Mouse (Mus musculus) lung, embryonic 14.5 days (tissue): ENCODE data around the gene Olah. TPM values are rescaled to one million over a fixed set of nuclear protein-coding genes. Genes with fewer than 3 reads are reported as not detected.

Source experiments
- ATAC-seq: fragments of 200-750 bp; cut with Nextera tagmentation; 2 replicates; pipeline ENCODE4 v1.8.0; 2017; ENCODE audit warnings: mild to moderate bottlenecking, moderate TSS enrichment, moderate library complexity; ENCODE audit not compliant: insufficient read depth
- DNase-seq: peaks from one replicate; pipeline ENCODE4 v3.0.0-alpha.2; 2015
- H3K27ac ChIP-seq: fragments of 300-500 bp; sonication (generic); 2 replicates; pipeline ENCODE4 v1.5.1; 2014; ENCODE audit warnings: low read depth, mild to moderate bottlenecking, moderate library complexity
- H3K27me3 ChIP-seq: fragments of 300-500 bp; sonication (generic); 2 replicates; pipeline ENCODE4 v1.6.1; 2014; ENCODE audit warnings: low read length, control low read depth; ENCODE audit not compliant: insufficient read depth
- H3K36me3 ChIP-seq: fragments of 300-500 bp; sonication (generic); 2 replicates; pipeline ENCODE4 v1.6.1; 2014; ENCODE audit warnings: control low read depth; ENCODE audit not compliant: insufficient read depth
- H3K4me1 ChIP-seq: fragments of 300-500 bp; sonication (generic); 2 replicates; pipeline ENCODE4 v1.6.1; 2014; ENCODE audit warnings: antibody characterized with exemption, control low read depth; ENCODE audit not compliant: insufficient read depth
- H3K4me2 ChIP-seq: fragments of 300-500 bp; sonication (generic); 2 replicates; pipeline ENCODE4 v1.6.1; 2014; ENCODE audit warnings: mild to moderate bottlenecking
- H3K4me3 ChIP-seq: fragments of 300-500 bp; sonication (generic); 2 replicates; pipeline ENCODE4 v1.5.1; 2014; ENCODE audit warnings: low read depth, low read length
- H3K9ac ChIP-seq: fragments of 300-500 bp; sonication (generic); 2 replicates; pipeline ENCODE4 v1.6.1; 2014
- H3K9me3 ChIP-seq: fragments of 300-500 bp; sonication (generic); 2 replicates; pipeline ENCODE4 v1.6.1; 2016; ENCODE audit warnings: low read depth, low read length, control low read depth
- CTCF ChIP-seq: IDR thresholded peaks from 2 replicates; pipeline ENCODE4 v1.5.1; 2016; ENCODE audit warnings: antibody characterized with exemption, low read depth
- WGBS: fragments of 180-500 bp; shearing (Covaris S2); extraction: QIAGEN DNeasy Blood & Tissue Kit; methylation state at CpG from one replicate; pipeline ENCODE4 v1.1.7; 2014; 5-methylcytosine and 5-hydroxymethylcytosine counted together
- polyA plus RNA-seq: library from polyadenylated mRNA; unstranded; fragments of >200 nt; fragmentation: Nextera tagmentation; extraction: Ambion mirVana; gene quantifications from 2 replicates; pipeline ENCODE4 v1.2.1, GENCODE M21; 2014

Olah gene
- polyA plus RNA-seq, 1 experiment from 2014 or later, result not detected

GRCm38 (mm10) chr2:3423841-3424578 is 27.0 kb upstream of the Olah start, which contains the start of gene Dclre1c:
TSS of gene Dclre1c (plus strand) at chr2:3424131.
- Histone ChIP-seq H3K9ac (peak within 1 kb of the TSS; percentile 59), H3K4me2 (peak within 1 kb of the TSS; percentile 92), H3K4me1 (no peaks in the 10 kb centered on the region), H3K4me3 (peak within 1 kb of the TSS; percentile 65), H3K27me3 (no peaks in the 10 kb centered on the region), H3K27ac (no peak within 1 kb of the TSS), H3K36me3 (no peaks in the 10 kb centered on the region), H3K9me3 (no peaks in the 10 kb centered on the region)
- 1% methylated on average over 29 of the region's 29 CpGs for whole genome bisulfite sequencing
- no peak for TF ChIP-seq CTCF
- ATAC-seq, result peak; percentile 99
- DNase-seq, result peak; percentile 95

DNA sequence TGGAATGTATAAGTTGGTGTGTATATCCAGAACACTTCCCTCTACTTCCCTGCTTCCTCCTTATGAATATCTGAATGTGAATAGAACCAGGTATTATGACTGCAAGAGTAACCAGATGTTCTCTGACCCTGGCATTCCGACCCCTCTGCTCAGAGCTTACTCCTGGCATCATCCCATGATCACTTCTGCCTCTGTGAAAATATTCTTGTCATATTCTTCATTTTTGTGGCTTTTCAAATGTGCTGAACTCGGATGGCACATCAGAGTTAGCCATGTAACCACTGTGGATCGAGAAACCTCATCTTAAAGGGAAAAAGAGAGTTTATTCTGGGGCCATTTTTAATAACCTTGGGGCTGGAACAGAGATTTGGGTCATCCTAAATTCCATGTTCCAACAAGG is 25.5 kb upstream of the Olah start, which contains the start of gene Meig1:
Gene Meig1, minus strand, starts transcription at position 101 of the 400 bp plus-strand sequence.
- WGBS, result 57% methylated on average over 3 of the region's 3 CpGs
- Histone ChIP-seq H3K36me3 (no peaks in the 10 kb centered on the region), H3K4me2 (peak within 1 kb of the TSS; percentile 92), H3K4me3 (no peak within 1 kb of the TSS; the same call in 1 of the 2 replicates), H3K27ac (no peak within 1 kb of the TSS), H3K27me3 (no peaks in the 10 kb centered on the region), H3K4me1 (no peaks in the 10 kb centered on the region), H3K9ac (no peak within 1 kb of the TSS), H3K9me3 (no peaks in the 10 kb centered on the region)
- DNase-seq (no peak), ATAC-seq (no peak)
- TF ChIP-seq CTCF, result no peak

GRCm38 (mm10) chr2:3420157-3420556 is 23.1 kb upstream of the Olah start:
- Histone ChIP-seq H3K4me2 (no peak overlapping the region), H3K9me3 (no peaks in the 10 kb centered on the region), H3K27ac (no peak overlapping the region), H3K4me1 (no peaks in the 10 kb centered on the region), H3K27me3 (no peaks in the 10 kb centered on the region), H3K4me3 (no peak overlapping the region), H3K36me3 (no peaks in the 10 kb centered on the region), H3K9ac (no peak overlapping the region)
- no peak for ATAC-seq
- WGBS, result 65% methylated on average over 4 of the region's 4 CpGs
- no peak for TF ChIP-seq CTCF
- no peak for DNase-seq

GRCm38 (mm10) chr2:3418883-3419431 is 21.9 kb upstream of the Olah start:
- H3K4me1 ChIP-seq, result no peaks in the 10 kb centered on the region
- peak overlapping the region; percentile 41 for H3K9ac ChIP-seq
- 0 out of 2 replicates have a peak, but pooled peaks have one; percentile 4 for TF ChIP-seq CTCF
- H3K4me3 ChIP-seq, result peak overlapping the region; percentile 45
- no peaks in the 10 kb centered on the region for H3K27me3 ChIP-seq
- ATAC-seq, result peak; percentile 97
- H3K36me3 ChIP-seq, result no peaks in the 10 kb centered on the region
- H3K4me2 ChIP-seq, result peak overlapping the region; percentile 76
- WGBS, result 1% methylated on average over 38 of the region's 38 CpGs
- H3K9me3 ChIP-seq, result no peaks in the 10 kb centered on the region
- DNase-seq, result peak; percentile 97
- H3K27ac ChIP-seq, result no peak overlapping the region

- DNase-seq, result no peak
- no peak for ATAC-seq
- Histone ChIP-seq H3K27me3 (no peaks in the 10 kb centered on the region), H3K9me3 (no peaks in the 10 kb centered on the region), H3K4me3 (no peak overlapping the region), H3K9ac (no peak overlapping the region), H3K27ac (no peak overlapping the region), H3K36me3 (no peaks in the 10 kb centered on the region), H3K4me1 (no peaks in the 10 kb centered on the region), H3K4me2 (no peak overlapping the region)
- TF ChIP-seq CTCF, result no peak
- WGBS, result 20% methylated on average over 1 of the region's 1 CpGs
These were observed 18.7 kb upstream of the Olah start for GRCm38 (mm10) chr2:3415676-3416075.

DNA sequence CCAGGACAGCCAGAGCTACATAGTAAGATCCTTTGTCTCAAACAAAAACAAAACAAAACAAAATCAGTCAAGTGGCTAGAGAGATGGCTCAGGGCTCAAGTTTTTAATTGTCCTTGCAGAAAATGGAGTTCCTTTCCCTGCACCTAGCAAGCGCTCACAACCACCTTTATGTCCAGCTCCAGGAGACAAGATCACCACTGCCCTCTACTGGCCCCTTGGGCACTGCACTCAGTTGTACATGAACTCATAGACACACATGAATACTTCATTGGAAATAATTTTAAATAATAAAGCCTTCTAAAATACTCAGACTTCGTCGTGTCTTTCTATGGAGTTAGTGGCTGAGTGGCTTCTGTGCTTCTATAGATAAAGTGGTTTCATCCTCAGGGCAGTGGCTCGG is 17.2 kb upstream of the Olah start:
- Histone ChIP-seq H3K4me3 (no peak overlapping the region), H3K9ac (no peak overlapping the region), H3K27ac (no peak overlapping the region), H3K4me2 (no peak overlapping the region), H3K4me1 (no peaks in the 10 kb centered on the region), H3K27me3 (no peaks in the 10 kb centered on the region), H3K9me3 (no peaks in the 10 kb centered on the region), H3K36me3 (no peaks in the 10 kb centered on the region)
- DNase-seq (peak; percentile 81), ATAC-seq (no peak)
- peak; percentile 75 for TF ChIP-seq CTCF
- WGBS, result 32% methylated on average over 4 of the region's 4 CpGs

DNA sequence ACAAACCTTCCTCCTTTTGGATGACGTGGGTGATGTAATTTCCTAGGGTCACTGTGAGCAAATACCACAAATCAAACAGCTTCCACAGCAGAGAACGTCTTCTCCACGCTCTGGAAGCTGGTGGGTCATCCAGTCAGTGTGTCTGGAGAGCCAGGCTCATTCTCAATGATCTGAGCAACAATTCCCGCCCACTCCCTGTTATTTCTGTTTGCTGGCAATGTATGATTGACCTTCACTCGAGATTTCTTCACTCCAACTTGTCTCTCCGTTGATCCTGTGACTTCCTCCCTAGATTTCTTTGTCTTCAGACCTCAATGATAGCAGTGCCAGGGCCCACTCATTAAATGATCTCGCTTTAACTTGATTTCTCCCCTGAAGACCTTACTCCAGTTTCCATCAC is 10.7 kb upstream of the Olah start:
- no peak for ATAC-seq
- WGBS, result 61% methylated on average over 7 of the region's 7 CpGs
- no peak overlapping the region for H3K27ac ChIP-seq
- no peak overlapping the region for H3K4me2 ChIP-seq
- H3K27me3 ChIP-seq, result no peaks in the 10 kb centered on the region
- H3K4me3 ChIP-seq, result no peak overlapping the region
- H3K9me3 ChIP-seq, result no peaks in the 10 kb centered on the region
- DNase-seq, result no peak
- H3K36me3 ChIP-seq, result no peaks in the 10 kb centered on the region
- H3K4me1 ChIP-seq, result no peaks in the 10 kb centered on the region
- TF ChIP-seq CTCF, result no peak
- H3K9ac ChIP-seq, result no peak overlapping the region
